Mouse (Mus musculus): Measurements from ENCODE around the gene Dpyd. TPM values are rescaled to one million over a fixed set of nuclear protein-coding genes. Genes with fewer than 3 reads are reported as not detected.

Dpyd gene
- polyA plus RNA-seq, 1 experiment from 2014 or later, result 3.5 TPM

DNA sequence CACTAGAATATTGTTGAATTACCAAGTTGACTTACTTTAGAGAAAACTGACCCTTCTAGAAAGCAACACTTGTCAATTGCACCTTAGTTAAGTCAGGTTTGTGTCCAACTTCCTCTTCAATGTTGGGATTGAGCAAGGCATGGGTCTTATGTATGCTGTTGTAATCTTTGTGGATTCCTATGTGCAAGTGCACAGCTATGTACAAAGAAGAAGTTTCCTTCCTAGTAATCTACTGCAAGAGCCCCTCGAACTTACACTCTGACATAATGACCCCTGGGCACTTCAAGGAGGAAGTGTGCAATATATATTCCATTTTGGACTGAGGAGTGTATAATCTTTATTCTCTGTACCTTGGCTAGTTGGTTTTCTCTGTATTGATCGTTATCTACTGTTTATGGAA is 191.7 kb downstream of the Dpyd start:
- no peak overlapping the region for H3K9ac ChIP-seq (ENCODE audit: low read length)
- no peak overlapping the region for H3K4me2 ChIP-seq (replicated peaks; ENCODE audit: low read depth)
- H3K27me3 ChIP-seq (ENCODE audit: control insufficient read depth, insufficient read depth, low read length), result no peaks in the 10 kb centered on the region
- H3K27ac ChIP-seq (replicated peaks), result no peak overlapping the region
- ATAC-seq (ENCODE audit: low FRiP score, low TSS enrichment), result no peak
- H3K9me3 ChIP-seq (ENCODE audit: control insufficient read depth, low read length), result no peaks in the 10 kb centered on the region
- H3K4me3 ChIP-seq (ENCODE audit: low read depth, low read length), result no peak overlapping the region
- WGBS, result 77% methylated on average over 2 of the region's 2 CpGs
- no peaks in the 10 kb centered on the region for H3K36me3 ChIP-seq (ENCODE audit: control insufficient read depth, insufficient read depth, low read length)
- DNase-seq (ENCODE audit: low spot score), result no peak
- no peaks in the 10 kb centered on the region for H3K4me1 ChIP-seq (replicated peaks; ENCODE audit: control insufficient read depth, insufficient read depth)
- TF ChIP-seq CTCF (IDR thresholded peaks at IDR 0.05; ENCODE audit: low read depth), result no peak
- no peak for TF ChIP-seq EP300 (optimal IDR thresholded peaks at IDR 0.05)

DNA sequence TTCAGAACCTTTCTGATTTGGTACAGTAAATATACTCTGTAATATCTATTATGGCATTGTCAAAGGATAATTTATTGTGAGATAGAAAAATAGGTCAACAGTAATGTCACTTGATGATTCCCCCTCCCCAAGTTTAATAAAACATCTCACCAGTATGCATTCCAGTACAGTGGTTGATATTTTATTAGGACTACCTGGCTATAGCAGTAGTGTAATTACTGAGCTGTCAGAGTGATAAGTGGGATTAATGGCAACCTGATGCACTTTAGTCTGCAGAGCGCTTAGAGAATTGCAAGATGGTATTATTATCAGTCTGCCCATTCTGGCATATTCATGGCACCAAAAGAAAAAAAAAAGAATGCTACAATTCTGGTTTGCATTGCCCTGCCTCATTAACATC is 194.2 kb downstream of the Dpyd start:
- Histone ChIP-seq H3K9me3 (ENCODE audit: control insufficient read depth, low read length) (no peaks in the 10 kb centered on the region), H3K4me1 (replicated peaks; ENCODE audit: control insufficient read depth, insufficient read depth) (no peaks in the 10 kb centered on the region), H3K36me3 (ENCODE audit: control insufficient read depth, insufficient read depth, low read length) (no peaks in the 10 kb centered on the region), H3K27ac (replicated peaks) (no peak overlapping the region), H3K27me3 (ENCODE audit: control insufficient read depth, insufficient read depth, low read length) (no peaks in the 10 kb centered on the region), H3K4me2 (replicated peaks; ENCODE audit: low read depth) (no peak overlapping the region), H3K4me3 (ENCODE audit: low read depth, low read length) (no peak overlapping the region), H3K9ac (ENCODE audit: low read length) (no peak overlapping the region)
- no peak for ATAC-seq (ENCODE audit: low FRiP score, low TSS enrichment)
- 44% methylated on average over 1 of the region's 1 CpGs for WGBS
- TF ChIP-seq CTCF (IDR thresholded peaks at IDR 0.05; ENCODE audit: low read depth), result no peak
- no peak for TF ChIP-seq EP300 (optimal IDR thresholded peaks at IDR 0.05)
- no peak for DNase-seq (ENCODE audit: low spot score)

- Histone ChIP-seq H3K4me3 (ENCODE audit: low read depth, low read length) (no peak overlapping the region), H3K27ac (replicated peaks) (no peak overlapping the region), H3K4me2 (replicated peaks; ENCODE audit: low read depth) (no peak overlapping the region), H3K27me3 (ENCODE audit: control insufficient read depth, insufficient read depth, low read length) (no peaks in the 10 kb centered on the region), H3K36me3 (ENCODE audit: control insufficient read depth, insufficient read depth, low read length) (no peaks in the 10 kb centered on the region), H3K9me3 (ENCODE audit: control insufficient read depth, low read length) (no peaks in the 10 kb centered on the region), H3K4me1 (replicated peaks; ENCODE audit: control insufficient read depth, insufficient read depth) (no peaks in the 10 kb centered on the region), H3K9ac (ENCODE audit: low read length) (no peak overlapping the region)
- 61% methylated on average over 1 of the region's 1 CpGs for WGBS
- DNase-seq (ENCODE audit: low spot score) (no peak), ATAC-seq (ENCODE audit: low FRiP score, low TSS enrichment) (no peak)
- no peak for TF ChIP-seq EP300 (optimal IDR thresholded peaks at IDR 0.05)
- TF ChIP-seq CTCF (IDR thresholded peaks at IDR 0.05; ENCODE audit: low read depth), result no peak
These were observed 251.0 kb downstream of the Dpyd start for GRCm38 (mm10) chr3:118812885-118813284.

- Histone ChIP-seq H3K4me1 (replicated peaks; ENCODE audit: control insufficient read depth, insufficient read depth) (no peaks in the 10 kb centered on the region), H3K27ac (replicated peaks) (no peak overlapping the region), H3K9ac (ENCODE audit: low read length) (no peak overlapping the region), H3K36me3 (ENCODE audit: control insufficient read depth, insufficient read depth, low read length) (no peaks in the 10 kb centered on the region), H3K4me2 (replicated peaks; ENCODE audit: low read depth) (no peak overlapping the region), H3K9me3 (ENCODE audit: control insufficient read depth, low read length) (no peaks in the 10 kb centered on the region), H3K4me3 (ENCODE audit: low read depth, low read length) (no peak overlapping the region), H3K27me3 (ENCODE audit: control insufficient read depth, insufficient read depth, low read length) (no peaks in the 10 kb centered on the region)
- 45% methylated on average over 4 of the region's 4 CpGs for WGBS
- TF ChIP-seq EP300 (optimal IDR thresholded peaks at IDR 0.05) (no peak), CTCF (IDR thresholded peaks at IDR 0.05; ENCODE audit: low read depth) (no peak)
- DNase-seq (ENCODE audit: low spot score) (no peak), ATAC-seq (ENCODE audit: low FRiP score, low TSS enrichment) (no peak)
These were observed 288.9 kb downstream of the Dpyd start for GRCm38 (mm10) chr3:118850613-118851527.

DNA sequence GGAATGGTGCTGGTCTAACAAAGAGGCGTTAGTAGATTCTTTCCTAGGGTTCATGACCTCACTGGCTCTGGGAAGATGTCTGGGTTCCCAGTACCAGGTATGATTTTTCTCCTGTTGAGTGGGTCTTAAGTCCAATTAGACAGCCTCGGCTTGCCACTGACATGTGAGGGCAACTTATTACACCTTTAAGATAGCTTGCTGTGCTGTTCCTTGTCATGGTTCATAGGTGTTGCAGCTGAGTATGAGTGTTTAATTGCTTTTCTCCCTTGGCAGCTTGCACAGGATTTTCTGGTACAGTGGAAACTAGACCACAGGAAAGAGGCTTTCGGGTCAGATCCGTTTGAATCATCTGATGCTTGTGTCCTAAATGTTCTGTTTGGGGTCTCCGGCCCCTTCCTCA is 290.8 kb downstream of the Dpyd start:
- no peaks in the 10 kb centered on the region for H3K4me1 ChIP-seq (replicated peaks; ENCODE audit: control insufficient read depth, insufficient read depth)
- 87% methylated on average over 5 of the region's 5 CpGs for WGBS
- no peak overlapping the region for H3K9ac ChIP-seq (ENCODE audit: low read length)
- no peak for TF ChIP-seq CTCF (IDR thresholded peaks at IDR 0.05; ENCODE audit: low read depth)
- TF ChIP-seq EP300 (optimal IDR thresholded peaks at IDR 0.05), result no peak
- DNase-seq (ENCODE audit: low spot score) (no peak), ATAC-seq (ENCODE audit: low FRiP score, low TSS enrichment) (no peak)
- no peak overlapping the region for H3K27ac ChIP-seq (replicated peaks)
- H3K27me3 ChIP-seq (ENCODE audit: control insufficient read depth, insufficient read depth, low read length), result no peaks in the 10 kb centered on the region
- no peak overlapping the region for H3K4me3 ChIP-seq (ENCODE audit: low read depth, low read length)
- no peak overlapping the region for H3K4me2 ChIP-seq (replicated peaks; ENCODE audit: low read depth)
- no peaks in the 10 kb centered on the region for H3K9me3 ChIP-seq (ENCODE audit: control insufficient read depth, low read length)
- no peaks in the 10 kb centered on the region for H3K36me3 ChIP-seq (ENCODE audit: control insufficient read depth, insufficient read depth, low read length)

- Histone ChIP-seq H3K27me3 (ENCODE audit: control insufficient read depth, insufficient read depth, low read length) (no peaks in the 10 kb centered on the region), H3K36me3 (ENCODE audit: control insufficient read depth, insufficient read depth, low read length) (no peaks in the 10 kb centered on the region), H3K9ac (ENCODE audit: low read length) (no peak overlapping the region), H3K4me2 (replicated peaks; ENCODE audit: low read depth) (no peak overlapping the region), H3K4me1 (replicated peaks; ENCODE audit: control insufficient read depth, insufficient read depth) (no peaks in the 10 kb centered on the region), H3K27ac (replicated peaks) (no peak overlapping the region), H3K4me3 (ENCODE audit: low read depth, low read length) (no peak overlapping the region), H3K9me3 (ENCODE audit: control insufficient read depth, low read length) (no peaks in the 10 kb centered on the region)
- DNase-seq (ENCODE audit: low spot score), result no peak
- 29% methylated on average over 7 of the region's 7 CpGs for WGBS
- no peak for ATAC-seq (ENCODE audit: low FRiP score, low TSS enrichment)
- TF ChIP-seq EP300 (optimal IDR thresholded peaks at IDR 0.05), result no peak
- no peak for TF ChIP-seq CTCF (IDR thresholded peaks at IDR 0.05; ENCODE audit: low read depth)
These were observed 293.5 kb downstream of the Dpyd start for GRCm38 (mm10) chr3:118855411-118855810.

All from stomach, postnatal 0 days (tissue).